Mouse (Mus musculus) forebrain, embryonic 11.5 days (tissue): ENCODE results near the gene Ccdc15. TPM values are rescaled to one million over a fixed set of nuclear protein-coding genes. Genes with fewer than 3 reads are reported as not detected.

ENCODE experiments used
- ATAC-seq: fragments of 200-750 bp; cut with Nextera tagmentation; replicated peaks from 2 replicates; pipeline ENCODE4 v1.8.0; 2017; ENCODE audit warnings: moderate TSS enrichment; ENCODE audit not compliant: low FRiP score
- DNase-seq: peaks from one replicate; pipeline ENCODE4 v3.0.0-alpha.2; 2017; ENCODE audit warnings: low spot score
- H3K27ac ChIP-seq: fragments of 300-500 bp; sonication (generic); 2 replicates; pipeline ENCODE4 v1.5.1; 2014; ENCODE audit warnings: low read depth, low read length
- H3K27me3 ChIP-seq: fragments of 300-500 bp; sonication (generic); 2 replicates; pipeline ENCODE4 v1.6.1; 2014; ENCODE audit warnings: mild to moderate bottlenecking, low read length, mixed read lengths; ENCODE audit not compliant: control insufficient read depth, insufficient read depth
- H3K36me3 ChIP-seq: fragments of 300-500 bp; sonication (generic); 2 replicates; pipeline ENCODE4 v1.6.1; 2014; ENCODE audit warnings: mild to moderate bottlenecking, low read length, moderate library complexity, mixed read lengths; ENCODE audit not compliant: control insufficient read depth, insufficient read depth
- H3K4me1 ChIP-seq: fragments of 300-500 bp; sonication (generic); replicated peaks from 2 replicates; pipeline ENCODE4 v1.6.1; 2014; ENCODE audit warnings: low read length, mixed read lengths; ENCODE audit not compliant: control insufficient read depth, insufficient read depth
- H3K4me2 ChIP-seq: fragments of 300-500 bp; sonication (generic); 2 replicates; pipeline ENCODE4 v1.6.1; 2014; ENCODE audit warnings: low read depth, mild to moderate bottlenecking, low read length, moderate library complexity, mixed read lengths; ENCODE audit not compliant: severe bottlenecking
- H3K4me3 ChIP-seq: fragments of 300-500 bp; sonication (generic); 2 replicates; pipeline ENCODE4 v1.5.1; 2014; ENCODE audit warnings: low read depth, low read length
- H3K9ac ChIP-seq: fragments of 300-500 bp; sonication (generic); 2 replicates; pipeline ENCODE4 v1.6.1; 2014; ENCODE audit warnings: low read length
- H3K9me3 ChIP-seq: fragments of 300-500 bp; sonication (generic); 2 replicates; pipeline ENCODE4 v1.6.1; 2016; ENCODE audit warnings: low read length, mixed read lengths; ENCODE audit not compliant: control insufficient read depth
- WGBS: fragments of 180-500 bp; shearing (Covaris S2); extraction: QIAGEN DNeasy Blood & Tissue Kit; methylation state at CpG from one replicate; pipeline ENCODE4 v1.1.7; 2014; 5-methylcytosine and 5-hydroxymethylcytosine counted together
- polyA plus RNA-seq: library from polyadenylated mRNA; unstranded; fragments of >200 nt; fragmentation: Nextera tagmentation; extraction: Ambion mirVana; gene quantifications from 2 replicates; pipeline ENCODE4 v1.2.1, GENCODE M21; 2014

Gene Ccdc15
- polyA plus RNA-seq, 1 experiment from 2014 or later, result 10.0 TPM

DNA sequence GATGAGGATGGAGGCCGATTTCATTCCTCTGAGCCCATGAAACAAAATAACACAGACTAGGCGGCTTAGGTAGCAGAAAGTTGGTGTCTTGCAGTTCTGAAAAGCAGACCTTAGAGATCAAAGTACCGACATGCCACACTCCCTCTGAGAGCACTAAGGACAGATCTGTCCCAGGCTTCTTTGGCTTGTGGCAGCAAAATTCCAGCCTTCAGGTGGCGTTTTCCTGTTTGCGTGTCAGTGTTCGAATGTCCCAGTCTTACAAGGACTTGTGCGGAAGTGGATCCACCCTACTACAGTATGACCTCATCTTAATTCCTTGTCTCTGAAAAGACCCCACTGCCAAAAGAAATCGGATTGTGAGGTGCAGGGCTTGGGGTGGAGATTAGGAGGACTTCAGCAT, 20.6 kb upstream of the Ccdc15 start:
- 82% methylated on average over 8 of the region's 8 CpGs for WGBS
- Histone ChIP-seq H3K4me2 (no peak overlapping the region), H3K4me1 (no peaks in the 10 kb centered on the region), H3K27ac (no peak overlapping the region), H3K27me3 (no peaks in the 10 kb centered on the region), H3K9ac (no peak overlapping the region), H3K9me3 (no peaks in the 10 kb centered on the region), H3K36me3 (no peaks in the 10 kb centered on the region), H3K4me3 (no peak overlapping the region)
- no peak for ATAC-seq
- no peak for DNase-seq

DNA sequence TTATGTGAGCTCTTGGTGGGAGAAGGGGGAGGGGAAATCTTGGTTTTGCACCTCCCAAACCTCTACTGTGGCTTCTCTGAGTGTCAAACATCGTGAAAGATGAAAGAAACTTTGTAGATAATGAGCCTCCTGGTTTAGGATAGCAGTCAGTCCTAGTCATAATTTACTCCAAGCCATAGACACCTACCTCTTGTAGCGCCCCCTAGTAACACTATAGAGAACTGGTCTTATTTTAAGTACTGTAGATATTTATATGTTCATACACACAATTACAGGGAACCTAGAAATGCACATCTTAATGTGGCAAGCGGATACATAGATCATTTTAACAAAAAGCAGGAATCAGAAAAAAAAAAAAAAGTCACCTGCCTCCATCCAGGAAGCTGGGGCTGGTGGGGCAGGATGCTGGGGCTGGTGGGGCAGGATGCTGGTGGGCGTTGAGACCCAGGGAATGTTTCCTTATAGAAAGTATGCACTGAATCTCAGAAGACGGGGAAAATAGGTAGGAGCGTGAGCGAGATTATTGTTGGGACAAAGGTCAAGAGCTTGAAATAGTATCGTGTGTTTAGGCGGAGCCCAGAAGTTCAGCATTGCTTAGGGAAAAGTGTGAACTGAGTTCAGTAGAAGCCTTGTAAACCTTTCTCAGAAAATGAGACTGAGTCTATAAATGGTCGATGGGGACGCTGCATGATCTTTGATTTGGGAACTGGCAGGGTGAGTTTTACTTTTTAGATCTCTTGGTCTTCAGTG, 20.0 kb upstream of the Ccdc15 start:
- Histone ChIP-seq H3K4me2 (no peak overlapping the region), H3K27ac (no peak overlapping the region), H3K4me3 (no peak overlapping the region), H3K4me1 (no peaks in the 10 kb centered on the region), H3K36me3 (no peaks in the 10 kb centered on the region), H3K9ac (no peak overlapping the region), H3K27me3 (no peaks in the 10 kb centered on the region), H3K9me3 (no peaks in the 10 kb centered on the region)
- 84% methylated on average over 11 of the region's 11 CpGs for WGBS
- no peak for ATAC-seq
- no peak for DNase-seq

DNA sequence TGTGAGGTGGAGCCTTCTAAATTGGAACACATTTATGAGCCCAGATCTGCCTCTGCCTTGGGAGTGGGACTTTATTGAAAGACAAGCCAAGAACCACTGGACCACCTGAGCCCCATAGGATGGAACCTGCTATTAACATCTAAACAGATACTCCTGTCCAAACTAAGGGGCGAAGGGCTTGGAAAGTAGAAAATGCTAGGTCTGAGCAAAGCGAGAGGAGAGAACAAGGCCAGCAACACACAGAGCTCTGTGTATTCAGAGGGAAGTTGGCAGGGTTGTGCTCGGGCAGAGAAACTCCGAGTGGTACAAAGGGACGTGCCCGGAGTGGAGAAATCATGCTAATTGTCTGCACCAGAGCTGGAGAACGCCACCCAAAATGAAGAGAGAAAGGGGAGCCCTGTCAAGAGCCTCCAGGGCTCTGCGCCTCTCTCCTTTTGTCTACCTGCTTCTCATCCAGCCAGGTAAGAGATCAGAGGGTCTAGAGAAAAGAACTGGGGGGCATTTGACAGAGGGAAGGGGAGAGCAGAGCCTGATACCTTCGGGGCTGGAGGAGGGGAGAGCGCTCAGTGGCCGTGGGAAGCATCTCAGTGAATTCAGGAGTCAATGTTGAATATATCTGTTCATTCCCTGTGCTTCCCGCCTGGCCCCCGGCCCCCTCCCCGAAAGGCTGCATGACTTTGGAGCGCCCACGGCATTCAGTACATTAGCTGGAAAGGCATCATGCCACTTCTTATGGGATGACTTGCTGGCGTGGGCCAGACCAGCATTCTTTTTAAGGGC, 19.3 kb upstream of the Ccdc15 start, which contains the start of gene Hepacam:
Gene Hepacam (plus strand): TSS at position 51 of the 780 bp plus-strand sequence.
- DNase-seq (no peak), ATAC-seq (no peak)
- Histone ChIP-seq H3K4me3 (no peak within 1 kb of the TSS), H3K27ac (no peak within 1 kb of the TSS), H3K36me3 (no peaks in the 10 kb centered on the region), H3K9me3 (no peaks in the 10 kb centered on the region), H3K9ac (no peak within 1 kb of the TSS), H3K4me2 (no peak within 1 kb of the TSS), H3K27me3 (no peaks in the 10 kb centered on the region), H3K4me1 (no peaks in the 10 kb centered on the region)
- 82% methylated on average over 17 of the region's 17 CpGs for WGBS

DNA sequence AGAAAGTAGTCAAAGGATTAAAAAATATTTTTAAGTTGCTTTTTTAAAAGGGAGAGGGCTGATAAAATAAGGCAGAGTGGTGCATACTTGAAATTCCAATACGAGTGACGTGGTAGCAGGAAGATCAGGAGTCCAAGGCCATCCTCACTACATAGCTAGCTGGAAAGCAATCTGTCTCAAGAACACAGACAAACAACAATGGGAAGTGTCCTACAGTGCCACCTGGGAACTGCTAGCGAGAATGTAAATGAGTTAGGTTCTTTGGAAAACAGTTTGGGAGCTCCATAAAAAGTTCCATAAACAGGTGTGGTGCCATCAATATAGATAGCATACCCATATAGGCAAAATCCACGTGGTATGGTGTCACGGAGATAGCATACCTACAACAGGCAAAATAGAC, 17.5 kb upstream of the Ccdc15 start:
- no peak overlapping the region for H3K9ac ChIP-seq
- H3K9me3 ChIP-seq, result no peaks in the 10 kb centered on the region
- no peak overlapping the region for H3K27ac ChIP-seq
- H3K27me3 ChIP-seq, result no peaks in the 10 kb centered on the region
- H3K4me2 ChIP-seq, result no peak overlapping the region
- no peaks in the 10 kb centered on the region for H3K36me3 ChIP-seq
- H3K4me3 ChIP-seq, result no peak overlapping the region
- WGBS, result 80% methylated on average over 5 of the region's 5 CpGs
- H3K4me1 ChIP-seq, result no peaks in the 10 kb centered on the region; the same call in 1 of the 2 replicates
- ATAC-seq (no peak), DNase-seq (no peak)

DNA sequence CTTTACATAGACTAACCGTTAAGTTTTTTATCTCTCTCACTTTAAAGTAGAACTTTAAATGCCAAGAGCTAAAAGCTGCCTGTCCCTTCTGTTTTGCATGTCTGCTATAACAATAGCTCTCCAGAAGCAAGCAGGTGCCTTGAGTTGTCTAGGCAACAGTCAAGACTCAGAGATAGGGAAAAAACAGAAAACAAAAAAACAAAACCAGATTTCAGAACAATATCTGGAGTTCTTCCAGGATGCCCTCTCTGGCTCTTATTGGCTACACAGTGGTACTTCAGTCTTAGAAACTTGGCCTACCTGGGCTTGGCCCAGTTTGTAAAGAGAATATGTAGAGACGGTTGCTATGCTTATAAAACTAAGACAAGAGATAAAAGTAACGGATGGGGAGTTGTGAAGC, 16.2 kb upstream of the Ccdc15 start:
- Histone ChIP-seq H3K4me1 (peaks cover 10% of the 10 kb centered on the region), H3K27me3 (no peaks in the 10 kb centered on the region), H3K9me3 (no peaks in the 10 kb centered on the region), H3K4me2 (no peak overlapping the region), H3K9ac (no peak overlapping the region), H3K36me3 (no peaks in the 10 kb centered on the region), H3K4me3 (no peak overlapping the region), H3K27ac (no peak overlapping the region)
- ATAC-seq, result no peak
- no peak for DNase-seq
- WGBS, result 81% methylated on average over 3 of the region's 3 CpGs

DNA sequence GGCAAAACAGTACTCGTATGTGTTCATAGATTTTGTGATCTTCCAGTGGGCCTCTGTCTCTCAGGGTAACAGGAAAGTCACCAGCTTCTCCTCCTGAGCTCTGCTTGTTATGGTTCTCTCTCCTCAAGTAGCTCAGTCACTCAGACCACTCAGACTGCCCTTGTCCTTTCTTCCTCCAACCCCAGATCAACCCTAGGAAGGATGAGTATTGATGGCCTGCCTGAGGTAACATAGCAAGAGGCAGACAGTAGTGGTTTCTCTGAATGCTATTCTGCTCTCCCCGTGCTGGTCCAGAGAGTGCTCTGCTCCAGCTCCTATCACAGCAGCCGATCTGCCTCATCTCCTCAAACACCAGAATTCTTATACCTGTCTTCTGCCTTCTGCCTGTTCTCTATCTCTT, 15.3 kb upstream of the Ccdc15 start:
- H3K4me2 ChIP-seq, result no peak overlapping the region
- H3K4me1 ChIP-seq, result peaks cover 18% of the 10 kb centered on the region
- DNase-seq (no peak), ATAC-seq (no peak)
- 75% methylated on average over 3 of the region's 3 CpGs for WGBS
- H3K9me3 ChIP-seq, result no peaks in the 10 kb centered on the region
- H3K9ac ChIP-seq, result no peak overlapping the region
- H3K27me3 ChIP-seq, result no peaks in the 10 kb centered on the region
- H3K27ac ChIP-seq, result no peak overlapping the region
- no peak overlapping the region for H3K4me3 ChIP-seq
- H3K36me3 ChIP-seq, result no peaks in the 10 kb centered on the region

DNA sequence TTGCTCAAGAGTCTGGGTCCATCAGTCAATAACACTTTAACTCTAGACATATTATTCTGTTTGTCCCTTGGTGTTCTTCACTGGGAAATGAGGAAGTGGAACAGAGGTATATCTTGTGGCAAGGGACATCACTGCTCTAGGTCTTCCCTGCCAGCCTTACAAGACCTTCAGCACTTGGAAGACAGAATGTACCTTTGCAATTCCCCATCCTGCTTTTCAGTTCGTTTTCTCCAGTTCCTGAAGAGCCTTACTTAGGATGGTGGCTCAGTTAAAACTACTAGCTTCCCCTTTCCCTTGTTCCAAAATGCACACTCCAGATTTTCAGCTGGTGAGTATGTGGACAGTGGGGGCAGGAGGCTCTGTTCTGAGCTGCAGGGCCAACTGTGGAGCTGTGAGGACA, 14.6 kb upstream of the Ccdc15 start:
- Histone ChIP-seq H3K4me3 (no peak overlapping the region), H3K9me3 (no peaks in the 10 kb centered on the region), H3K4me2 (no peak overlapping the region), H3K9ac (no peak overlapping the region), H3K27me3 (no peaks in the 10 kb centered on the region), H3K4me1 (peaks cover 19% of the 10 kb centered on the region), H3K27ac (no peak overlapping the region), H3K36me3 (no peaks in the 10 kb centered on the region)
- ATAC-seq (no peak), DNase-seq (no peak)
- 72% methylated on average over 1 of the region's 1 CpGs for WGBS

DNA sequence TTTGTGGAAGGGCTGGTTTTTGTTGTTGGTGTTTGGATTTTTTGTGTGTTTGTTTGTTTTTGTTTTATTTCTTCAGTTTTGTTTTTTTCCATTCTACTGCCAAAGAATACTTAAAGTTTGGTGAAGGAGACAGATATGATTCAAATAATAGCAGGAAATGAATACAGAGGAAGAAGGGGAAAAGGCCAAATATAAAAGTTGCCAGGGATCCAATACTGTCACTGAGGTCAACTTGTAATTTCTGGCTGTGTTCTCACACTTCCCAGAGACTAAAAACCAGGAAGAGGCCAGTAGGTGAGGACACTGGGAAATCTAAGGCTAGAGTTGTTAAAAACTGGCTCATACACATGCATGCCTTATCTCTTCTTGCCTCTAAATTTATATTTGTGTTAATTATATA, 13.9 kb upstream of the Ccdc15 start:
- H3K27me3 ChIP-seq, result no peaks in the 10 kb centered on the region
- no peak overlapping the region for H3K9ac ChIP-seq
- no peak overlapping the region for H3K4me3 ChIP-seq
- DNase-seq (no peak), ATAC-seq (no peak)
- no peak overlapping the region for H3K4me2 ChIP-seq
- H3K27ac ChIP-seq, result no peak overlapping the region
- H3K36me3 ChIP-seq, result no peaks in the 10 kb centered on the region
- H3K9me3 ChIP-seq, result no peaks in the 10 kb centered on the region
- peaks cover 19% of the 10 kb centered on the region for H3K4me1 ChIP-seq
